Mouse (Mus musculus) liver, adult 10 weeks (tissue): ENCODE data around the gene Fam234a. TPM values are rescaled to one million over a fixed set of nuclear protein-coding genes. Genes with fewer than 3 reads are reported as not detected.

Experiments used
- polyA plus RNA-seq: library from polyadenylated mRNA; stranded (reverse); fragments of 350-450 nt; fragmentation: Illumina TruSeq; extraction: RNeasy Lipid Tissue Mini Kit (QIAGEN cat#74804); gene quantifications from one replicate; pipeline ENCODE4 v1.2.3, GENCODE M21; 2014; ENCODE audit warnings: low read depth, low replicate concordance

The Fam234a gene
- 20.3 TPM for polyA plus RNA-seq

DNA sequence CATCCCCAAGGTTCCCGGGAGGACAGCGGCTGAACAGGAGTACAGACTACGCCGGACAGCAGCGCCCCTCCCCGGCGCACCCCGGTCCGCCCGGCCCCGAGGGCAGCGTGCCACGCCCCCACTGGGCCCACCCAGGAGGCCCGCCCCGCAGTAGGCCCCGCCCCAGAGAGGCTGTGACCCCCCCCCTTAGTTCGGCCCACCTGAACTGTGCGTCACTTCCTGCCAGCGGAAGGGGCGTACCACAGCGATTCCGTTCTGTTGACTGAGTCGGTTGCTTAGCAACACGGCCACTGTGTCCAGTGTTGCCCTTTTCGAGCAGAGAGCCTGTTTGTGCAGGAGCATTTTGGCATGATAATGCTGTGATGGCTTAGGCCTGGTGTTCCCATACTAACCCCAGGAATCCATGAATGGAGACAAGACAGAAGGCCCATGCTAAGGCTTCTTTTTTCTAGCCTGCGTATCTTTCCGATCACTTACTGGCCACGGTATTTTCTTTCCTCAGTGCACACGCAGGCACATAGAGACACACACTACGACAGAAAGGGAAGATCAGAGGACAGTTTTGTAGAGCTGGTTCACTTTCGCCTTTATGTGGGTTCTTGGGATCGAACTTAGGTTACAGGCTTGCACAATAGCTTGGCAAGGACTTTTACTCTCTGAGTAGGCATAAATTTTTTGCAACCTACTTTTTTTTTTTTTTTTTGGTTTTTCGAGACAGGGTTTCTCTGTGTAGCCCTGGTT lies at the start of gene Fam234a:
Gene Fam234a (minus strand): TSS at position 142 of the 741 bp plus-strand sequence.

DNA sequence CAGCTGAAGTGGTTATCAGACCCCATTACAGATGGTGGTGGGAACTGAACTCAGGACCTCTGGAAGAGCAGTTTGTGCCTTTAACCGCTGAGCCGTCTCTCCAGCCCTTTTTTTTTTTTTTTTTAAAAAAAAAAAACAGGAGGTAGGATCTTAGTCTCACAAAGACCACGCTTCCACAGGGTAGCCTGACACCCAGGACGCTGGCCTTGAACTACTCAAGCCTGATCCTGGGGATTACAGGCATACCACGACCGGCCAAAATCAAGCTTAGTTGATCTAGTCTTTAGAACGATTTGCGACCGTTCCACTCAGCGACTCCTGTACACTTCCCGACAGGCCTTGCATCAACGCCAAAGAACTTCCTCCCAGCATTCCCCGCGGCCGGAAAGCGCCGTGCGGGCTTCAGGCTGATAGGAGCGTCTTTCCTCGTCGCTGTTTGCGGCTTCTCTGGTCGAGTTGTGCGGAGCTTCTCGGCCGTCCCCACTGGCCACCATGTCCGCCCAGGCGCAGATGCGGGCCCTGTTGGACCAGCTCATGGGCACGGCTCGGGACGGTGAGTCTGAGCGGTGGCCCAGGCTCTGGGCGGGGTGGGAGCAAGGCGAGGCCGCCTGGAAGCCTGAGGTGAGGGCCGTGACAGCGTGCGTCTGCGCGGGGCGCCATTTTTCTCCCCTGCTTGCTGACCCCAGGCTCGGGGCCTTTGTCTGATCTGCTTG lies 8.7 kb upstream of the Fam234a start, which contains the start of gene Luc7l:
Gene Luc7l (plus strand): TSS at position 358 of the 713 bp plus-strand sequence.

DNA sequence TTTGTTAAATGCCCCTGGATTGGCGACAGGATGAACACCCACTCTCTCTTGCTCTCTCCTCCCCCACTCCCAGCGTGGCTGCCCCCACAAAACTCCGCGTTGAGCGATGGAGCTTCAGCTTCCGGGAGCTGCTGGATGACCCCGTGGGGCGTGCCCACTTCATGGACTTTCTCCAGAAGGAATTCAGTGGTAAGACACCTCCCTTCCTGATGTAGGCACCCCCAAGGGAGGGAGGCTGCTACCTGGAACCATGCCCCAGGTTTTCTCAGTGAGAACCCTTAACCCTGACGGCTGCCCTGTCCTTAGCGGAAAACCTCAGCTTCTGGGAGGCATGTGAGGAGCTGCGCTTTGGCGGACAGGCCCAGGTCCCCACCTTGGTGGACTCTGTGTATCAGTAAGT lies 36.4 kb downstream of the Fam234a start, which contains the start of gene Arhgdig:
Gene Arhgdig (minus strand): TSS at position 101 of the 400 bp plus-strand sequence.

DNA sequence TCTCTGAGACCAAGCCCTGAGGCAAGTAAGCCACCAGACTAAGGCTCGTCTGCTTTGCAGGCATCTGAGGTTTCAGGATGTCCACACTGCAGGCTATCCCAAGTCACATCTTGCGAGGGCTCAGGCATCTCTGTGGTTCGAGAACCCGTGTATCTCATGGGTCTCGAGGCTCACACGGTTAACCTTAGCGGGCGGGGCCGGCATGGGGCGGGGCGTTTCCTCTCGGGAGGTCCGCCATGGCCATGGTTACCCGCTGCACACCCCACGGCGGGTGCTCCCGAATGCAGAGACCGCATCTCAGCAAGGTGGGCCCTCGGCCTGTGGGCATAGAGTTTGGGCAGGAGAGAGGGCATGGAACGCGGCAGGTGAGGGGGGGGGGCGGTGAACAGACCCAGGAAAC lies 41.3 kb downstream of the Fam234a start, which contains the start of gene Rgs11:
Gene Rgs11 (plus strand): TSS at position 215 of the 400 bp plus-strand sequence.

DNA sequence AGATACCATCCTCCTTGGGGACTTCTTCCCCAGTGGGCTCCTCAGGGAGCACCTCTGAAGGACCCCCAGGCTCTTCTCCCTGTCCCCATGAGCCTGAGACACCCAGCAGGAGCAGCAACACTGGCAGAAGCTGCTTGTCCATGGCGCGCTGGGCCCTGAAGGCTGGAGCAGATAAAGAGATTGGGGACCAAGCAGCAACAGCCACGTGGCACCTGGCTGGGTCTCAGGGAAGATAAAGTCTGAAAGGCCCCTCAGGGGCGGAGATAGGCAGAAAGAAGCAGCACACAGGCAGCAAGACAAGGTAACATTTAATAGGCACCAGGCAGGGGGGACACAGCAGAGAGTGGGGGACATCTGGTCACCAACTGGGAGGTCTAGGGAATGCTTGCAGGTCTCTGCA lies 45.1 kb downstream of the Fam234a start, which contains the start of gene Pdia2:
Gene Pdia2 (minus strand): TSS at position 196 of the 400 bp plus-strand sequence.

Other genes with a start within 250 kb of the Fam234a start
- 2.0 TPM for gene Rab11fip3, start 174.7 kb downstream of the Fam234a start, polyA plus RNA-seq
- gene Decr2, start 153.9 kb downstream of the Fam234a start, polyA plus RNA-seq, result 230 TPM
- not detected for gene Nme4, start 148.6 kb downstream of the Fam234a start, polyA plus RNA-seq
- gene Tmem8, start 130.9 kb downstream of the Fam234a start, polyA plus RNA-seq, result 3.4 TPM
- gene Mrpl28, start 120.7 kb downstream of the Fam234a start, polyA plus RNA-seq, result 9.9 TPM
- 12.1 TPM for gene Axin1, start 105.6 kb downstream of the Fam234a start, polyA plus RNA-seq
- gene Pdia2, start 45.2 kb downstream of the Fam234a start, polyA plus RNA-seq, result not detected
- gene Rgs11, start 41.3 kb downstream of the Fam234a start, polyA plus RNA-seq, result not detected
- gene Arhgdig, start 36.5 kb downstream of the Fam234a start, polyA plus RNA-seq, result not detected
- gene Luc7l, start 8.7 kb upstream of the Fam234a start, polyA plus RNA-seq, result 24.8 TPM
- gene Neurl1b, start 170.6 kb upstream of the Fam234a start, polyA plus RNA-seq, result 0.11 TPM